Mouse (Mus musculus) lung, embryonic 16.5 days (tissue): Measurements from ENCODE around the gene Dtx1. TPM values are rescaled to one million over a fixed set of nuclear protein-coding genes. Genes with fewer than 3 reads are reported as not detected.
A peak's percentile ranks its signal among the peaks of the same experiment; 100 is the strongest.

ENCODE experiments used
- ATAC-seq: fragments of 200-750 bp; cut with Nextera tagmentation; 2 replicates; pipeline ENCODE4 v1.8.0; 2017; ENCODE audit warnings: low read depth, mild to moderate bottlenecking, moderate library complexity
- H3K27ac ChIP-seq: fragments of 300-500 bp; sonication (generic); 2 replicates; pipeline ENCODE4 v1.5.1; 2014; ENCODE audit warnings: mild to moderate bottlenecking, control low read depth, low read length
- H3K27me3 ChIP-seq: fragments of 300-500 bp; sonication (generic); 2 replicates; pipeline ENCODE4 v1.6.1; 2014; ENCODE audit warnings: low read depth, low read length, mixed read lengths; ENCODE audit not compliant: control insufficient read depth, insufficient read depth
- H3K36me3 ChIP-seq: fragments of 300-500 bp; sonication (generic); 2 replicates; pipeline ENCODE4 v1.6.1; 2014; ENCODE audit warnings: low read length; ENCODE audit not compliant: control insufficient read depth, insufficient read depth
- H3K4me1 ChIP-seq: fragments of 300-500 bp; sonication (generic); replicated peaks from 2 replicates; pipeline ENCODE4 v1.6.1; 2014; ENCODE audit warnings: low read length, mixed read lengths; ENCODE audit not compliant: control insufficient read depth, insufficient read depth
- H3K4me2 ChIP-seq: fragments of 300-500 bp; sonication (generic); 2 replicates; pipeline ENCODE4 v1.6.1; 2014; ENCODE audit warnings: low read depth, low read length, control low read depth
- H3K4me3 ChIP-seq: fragments of 300-500 bp; sonication (generic); 2 replicates; pipeline ENCODE4 v1.5.1; 2014; ENCODE audit warnings: mild to moderate bottlenecking, low read length, control low read depth
- H3K9ac ChIP-seq: fragments of 300-500 bp; sonication (generic); 2 replicates; pipeline ENCODE4 v1.6.1; 2014; ENCODE audit warnings: low read length, control low read depth
- H3K9me3 ChIP-seq: fragments of 300-500 bp; sonication (generic); 2 replicates; pipeline ENCODE4 v1.6.1; 2016; ENCODE audit warnings: low read length; ENCODE audit not compliant: control insufficient read depth
- WGBS: fragments of 180-500 bp; shearing (Covaris S2); extraction: QIAGEN DNeasy Blood & Tissue Kit; methylation state at CpG from one replicate; pipeline ENCODE4 v1.1.7; 2014; 5-methylcytosine and 5-hydroxymethylcytosine counted together
- polyA plus RNA-seq: library from polyadenylated mRNA; unstranded; fragments of >200 nt; fragmentation: Nextera tagmentation; extraction: Ambion mirVana; gene quantifications from 2 replicates; pipeline ENCODE4 v1.2.1, GENCODE M21; 2015

The Dtx1 gene
- polyA plus RNA-seq, 1 experiment from 2014 or later = 2.4 TPM

GRCm38 (mm10) chr5:120729319-120729718, 17.6 kb upstream of the Dtx1 start:
- no peak overlapping the region for H3K4me2 ChIP-seq
- no peak overlapping the region for H3K9ac ChIP-seq
- no peak overlapping the region for H3K4me3 ChIP-seq
- no peak overlapping the region for H3K27ac ChIP-seq
- H3K36me3 ChIP-seq = no peaks in the 10 kb centered on the region
- H3K27me3 ChIP-seq = no peaks in the 10 kb centered on the region
- no peak for ATAC-seq
- H3K4me1 ChIP-seq = no peaks in the 10 kb centered on the region
- 57% methylated on average over 10 of the region's 10 CpGs for WGBS
- no peaks in the 10 kb centered on the region for H3K9me3 ChIP-seq

- H3K4me1 ChIP-seq = no peaks in the 10 kb centered on the region
- no peaks in the 10 kb centered on the region for H3K9me3 ChIP-seq
- no peak overlapping the region for H3K9ac ChIP-seq
- H3K4me3 ChIP-seq = no peak overlapping the region
- H3K27ac ChIP-seq = no peak overlapping the region
- 58% methylated on average over 12 of the region's 12 CpGs for WGBS
- no peak for ATAC-seq
- no peaks in the 10 kb centered on the region for H3K27me3 ChIP-seq
- H3K36me3 ChIP-seq = no peaks in the 10 kb centered on the region
- no peak overlapping the region for H3K4me2 ChIP-seq
Measured at GRCm38 (mm10) chr5:120725811-120726455, 14.2 kb upstream of the Dtx1 start.

DNA sequence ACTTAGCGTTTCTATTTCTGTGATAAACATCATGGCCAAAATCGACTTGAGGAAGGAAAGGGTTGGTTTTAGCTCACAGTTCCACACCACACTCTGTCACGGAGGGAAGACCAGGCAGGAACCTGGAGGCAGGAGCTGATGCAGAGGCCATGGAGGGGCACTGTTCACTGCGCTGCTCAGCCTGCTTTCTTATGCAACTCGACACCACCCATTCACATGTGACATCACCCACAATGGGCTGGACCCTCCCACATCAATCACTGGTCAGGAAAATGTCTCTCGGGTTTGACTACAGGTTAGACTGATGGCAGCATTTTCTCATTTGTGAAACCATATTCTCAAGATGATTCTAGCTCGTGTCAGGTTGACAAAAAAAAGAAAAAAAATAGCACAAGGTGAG, 9.3 kb upstream of the Dtx1 start:
- Histone ChIP-seq H3K9ac (no peak overlapping the region), H3K4me3 (no peak overlapping the region), H3K27ac (no peak overlapping the region), H3K4me2 (no peak overlapping the region), H3K27me3 (no peaks in the 10 kb centered on the region), H3K4me1 (no peaks in the 10 kb centered on the region), H3K36me3 (no peaks in the 10 kb centered on the region), H3K9me3 (no peaks in the 10 kb centered on the region)
- no peak for ATAC-seq
- 50% methylated on average over 7 of the region's 7 CpGs for WGBS

DNA sequence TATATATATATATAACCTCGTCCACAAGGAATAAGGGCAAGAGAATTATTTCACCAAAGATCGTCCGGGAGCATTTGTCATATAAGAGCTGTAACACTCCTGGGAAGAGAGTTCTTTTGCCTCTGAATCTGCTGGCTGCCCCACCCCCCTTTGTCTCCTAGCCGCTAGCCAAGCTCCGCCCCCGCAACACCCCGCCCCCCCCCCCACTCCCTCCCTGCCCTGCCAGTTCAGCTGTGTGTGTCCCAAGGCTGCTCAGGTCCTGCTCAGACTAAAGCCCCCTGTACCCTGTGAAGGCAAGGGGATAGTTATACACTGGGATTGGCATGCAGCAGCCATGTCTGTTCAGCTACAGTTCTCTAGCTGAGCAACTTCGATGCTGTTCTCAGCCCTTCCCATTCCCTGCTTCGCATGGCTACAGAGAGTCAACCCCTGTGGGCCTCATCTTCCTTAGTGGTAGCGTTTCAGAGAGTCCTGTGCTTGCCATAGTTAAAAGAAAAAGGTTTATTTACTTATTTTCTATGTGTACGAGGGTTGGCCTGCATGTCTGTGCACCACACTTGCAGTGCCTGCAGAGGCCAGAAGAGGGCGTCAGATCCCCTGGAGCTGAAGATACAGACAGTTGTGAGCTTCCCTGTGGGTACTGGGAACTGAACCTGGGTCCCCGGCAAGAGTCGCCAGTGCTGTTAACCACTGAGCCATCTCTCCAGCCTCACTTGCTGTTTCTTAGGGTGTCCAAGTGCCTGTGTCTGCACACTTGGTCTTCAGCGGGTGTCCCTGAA, 7.1 kb upstream of the Dtx1 start:
- Histone ChIP-seq H3K4me3 (no peak overlapping the region), H3K27me3 (peaks cover 6% of the 10 kb centered on the region; the same call in 1 of the 2 replicates), H3K36me3 (no peaks in the 10 kb centered on the region), H3K9me3 (no peaks in the 10 kb centered on the region), H3K9ac (no peak overlapping the region), H3K4me1 (no peaks in the 10 kb centered on the region), H3K27ac (no peak overlapping the region), H3K4me2 (no peak overlapping the region)
- 41% methylated on average over 14 of the region's 15 CpGs for WGBS
- ATAC-seq = no peak

DNA sequence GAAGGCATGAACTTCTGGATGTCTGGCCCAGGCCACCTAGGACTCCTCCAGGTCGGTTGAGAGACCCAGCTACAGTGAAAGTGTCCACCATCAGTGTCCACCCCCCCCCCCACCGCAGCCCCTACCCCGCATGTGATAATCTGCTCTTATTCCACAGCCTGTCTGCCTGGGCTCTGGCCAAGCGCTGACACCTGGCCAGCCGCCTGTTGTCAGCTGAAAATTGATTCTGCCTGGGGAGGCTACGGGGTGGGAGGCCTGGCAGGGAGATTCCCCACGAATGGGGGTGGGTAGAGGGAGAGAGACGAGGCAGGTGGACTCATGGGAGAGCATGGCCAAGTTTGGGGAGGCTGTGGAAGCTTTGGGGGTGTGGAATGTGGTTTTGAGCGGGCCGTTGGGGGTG, 5.4 kb upstream of the Dtx1 start:
- H3K4me1 ChIP-seq = no peaks in the 10 kb centered on the region
- H3K4me3 ChIP-seq = no peak overlapping the region
- no peak overlapping the region for H3K27ac ChIP-seq
- no peaks in the 10 kb centered on the region for H3K9me3 ChIP-seq
- peaks cover 21% of the 10 kb centered on the region for H3K27me3 ChIP-seq
- no peak overlapping the region for H3K9ac ChIP-seq
- WGBS = 60% methylated on average over 10 of the region's 10 CpGs
- H3K36me3 ChIP-seq = no peaks in the 10 kb centered on the region
- ATAC-seq = no peak
- no peak overlapping the region for H3K4me2 ChIP-seq

GRCm38 (mm10) chr5:120714314-120714713, 2.6 kb upstream of the Dtx1 start:
- 2% methylated on average over 16 of the region's 16 CpGs for WGBS
- Histone ChIP-seq H3K27me3 (peaks cover 49% of the 10 kb centered on the region), H3K27ac (no peak overlapping the region), H3K9ac (no peak overlapping the region), H3K4me1 (peaks cover 8% of the 10 kb centered on the region), H3K4me2 (no peak overlapping the region), H3K36me3 (no peaks in the 10 kb centered on the region), H3K9me3 (no peaks in the 10 kb centered on the region), H3K4me3 (no peak overlapping the region)
- ATAC-seq = no peak

DNA sequence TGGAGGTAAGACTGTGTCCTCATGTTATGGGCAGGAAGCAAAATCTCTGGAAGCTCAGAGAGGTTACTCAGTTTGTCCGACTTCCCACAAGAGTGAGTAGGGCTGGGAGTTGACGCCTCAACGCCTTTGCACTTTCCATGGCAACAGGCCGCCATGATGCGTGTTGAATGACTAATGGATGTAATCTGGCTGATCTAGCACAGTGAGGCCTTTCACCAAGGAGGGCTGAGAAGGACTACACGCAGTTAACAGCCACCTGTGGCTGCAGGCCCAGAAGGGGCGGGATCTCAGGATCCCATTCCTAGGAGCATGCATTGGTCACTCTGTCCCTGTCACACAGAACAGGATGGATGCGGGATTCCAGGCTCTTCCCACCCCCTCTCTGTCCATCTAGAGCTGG, 994 bp upstream of the Dtx1 start:
- 60% methylated on average over 8 of the region's 8 CpGs for WGBS
- H3K4me2 ChIP-seq = no peak overlapping the region
- H3K9ac ChIP-seq = no peak overlapping the region
- H3K36me3 ChIP-seq = no peaks in the 10 kb centered on the region
- peaks cover 8% of the 10 kb centered on the region for H3K4me1 ChIP-seq
- H3K4me3 ChIP-seq = no peak overlapping the region
- H3K27me3 ChIP-seq = peaks cover 49% of the 10 kb centered on the region
- no peak for ATAC-seq
- no peak overlapping the region for H3K27ac ChIP-seq
- no peaks in the 10 kb centered on the region for H3K9me3 ChIP-seq

GRCm38 (mm10) chr5:120711416-120711815, 311 bp downstream of the Dtx1 start:
- ATAC-seq = 0 out of 2 replicates have a peak, but pooled peaks have one; percentile 4

DNA sequence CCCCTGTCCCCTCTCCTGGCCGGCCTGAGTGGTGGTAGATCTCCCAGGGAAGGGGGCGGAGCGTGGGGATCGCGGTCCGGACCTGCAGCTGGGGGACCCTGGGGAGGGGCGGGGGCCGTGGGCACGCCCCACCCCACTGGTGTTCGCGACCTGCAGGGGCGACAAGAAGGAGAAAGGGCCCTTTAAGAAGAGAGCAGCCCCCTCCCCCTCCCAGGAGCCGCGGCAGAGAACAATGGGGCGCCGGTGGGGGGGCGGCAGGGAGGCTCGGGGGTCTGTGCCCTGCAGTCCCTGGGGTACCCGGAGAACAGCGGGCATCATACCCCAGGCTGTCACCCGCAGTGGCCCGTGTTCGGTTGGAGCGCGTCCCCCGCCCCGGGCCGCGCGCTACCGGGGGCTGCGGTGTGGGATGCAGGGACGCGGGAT, 890 bp downstream of the Dtx1 start:
- Histone ChIP-seq H3K27ac (no peak overlapping the region), H3K9me3 (no peaks in the 10 kb centered on the region), H3K36me3 (no peaks in the 10 kb centered on the region), H3K4me1 (peaks cover 12% of the 10 kb centered on the region), H3K4me2 (peak overlapping the region; percentile 60), H3K27me3 (peaks cover 49% of the 10 kb centered on the region), H3K4me3 (peak overlapping the region; percentile 42), H3K9ac (0 out of 2 replicates have a peak overlapping the region, but pooled peaks have one; percentile 29)
- no peak for ATAC-seq
- 2% methylated on average over 31 of the region's 34 CpGs for WGBS

More at GRCm38 (mm10) chr5:120711416-120711815, 311 bp downstream of the Dtx1 start:
- Histone ChIP-seq H3K36me3 (no peaks in the 10 kb centered on the region), H3K9me3 (no peaks in the 10 kb centered on the region), H3K9ac (0 out of 2 replicates have a peak overlapping the region, but pooled peaks have one; percentile 19), H3K4me1 (peaks cover 12% of the 10 kb centered on the region), H3K27me3 (peaks cover 49% of the 10 kb centered on the region), H3K4me2 (peak overlapping the region; percentile 60), H3K4me3 (peak overlapping the region; percentile 42), H3K27ac (no peak overlapping the region)
- WGBS = 1% methylated on average over 41 of the region's 43 CpGs
